Mouse (Mus musculus): ENCODE measurements around the gene Pkn3.

DNA sequence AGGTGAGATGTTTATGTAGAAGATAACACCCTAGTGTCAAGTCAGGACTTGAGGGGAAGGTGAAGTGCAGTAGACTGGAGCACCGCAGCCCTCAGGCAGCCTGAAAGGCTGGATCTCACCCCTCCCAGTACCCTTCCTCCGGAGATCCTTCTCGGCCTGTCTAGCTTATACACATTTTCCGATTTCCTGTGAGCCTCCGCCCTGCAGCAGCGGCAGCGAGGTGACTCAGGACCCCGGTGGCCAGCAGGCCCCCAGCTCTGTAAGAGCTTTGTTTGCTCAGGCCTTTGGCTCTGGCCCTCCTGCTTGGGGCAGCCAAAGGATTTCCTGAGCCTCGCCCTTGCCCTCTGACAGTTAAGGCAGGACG is 847 bp downstream of the Pkn3 start:
- TF ChIP-seq CTCF (IDR thresholded peaks at IDR 0.05; ENCODE audit: low read depth), result no peak
- no peak for TF ChIP-seq EP300 (IDR thresholded peaks at IDR 0.05; ENCODE audit: low read depth)

Measured in liver, embryonic 14.5 days (tissue).